Mouse (Mus musculus): ENCODE data around the gene Lrrc57. TPM values are rescaled to one million over a fixed set of nuclear protein-coding genes. Genes with fewer than 3 reads are reported as not detected.
A peak's percentile ranks its signal among the peaks of the same experiment; 100 is the strongest.

The Lrrc57 gene
- polyA plus RNA-seq, 1 experiment from 2014 or later = 30.8 TPM

- H3K36me3 ChIP-seq (replicated peaks) = 0 out of 2 replicates have a peak, but pooled peaks cover 2% of the 10 kb centered on the region
- H3K4me1 ChIP-seq = peaks cover 7% of the 10 kb centered on the region; the same call in 1 of the 2 replicates
- no peak overlapping the region for H3K4me2 ChIP-seq
- no peak for ATAC-seq (ENCODE audit: low FRiP score)
- no peaks in the 10 kb centered on the region for H3K27me3 ChIP-seq
- H3K9ac ChIP-seq = no peak overlapping the region
- WGBS = 91% methylated on average over 2 of the region's 2 CpGs
- no peaks in the 10 kb centered on the region for H3K9me3 ChIP-seq
- no peak overlapping the region for H3K4me3 ChIP-seq (replicated peaks)
- H3K27ac ChIP-seq = no peak overlapping the region
Measured at GRCm38 (mm10) chr2:120630655-120631054, 21.3 kb upstream of the Lrrc57 start.

- no peak for ATAC-seq (ENCODE audit: low FRiP score)
- WGBS = 89% methylated on average over 2 of the region's 2 CpGs
Measured at GRCm38 (mm10) chr2:120630246-120630645, 20.9 kb upstream of the Lrrc57 start.

GRCm38 (mm10) chr2:120628886-120629735 lies 19.8 kb upstream of the Lrrc57 start, which contains the start of gene Stard9:
Gene Stard9, plus strand, starts transcription at chr2:120629121.
- ATAC-seq (ENCODE audit: low FRiP score) = peak; percentile 100
- H3K27ac ChIP-seq = no peak within 1 kb of the TSS

More at GRCm38 (mm10) chr2:120630246-120630645, 20.9 kb upstream of the Lrrc57 start:
- Histone ChIP-seq H3K9me3 (no peaks in the 10 kb centered on the region), H3K27ac (no peak overlapping the region), H3K4me2 (no peak overlapping the region), H3K9ac (no peak overlapping the region), H3K36me3 (replicated peaks) (0 out of 2 replicates have a peak, but pooled peaks cover 2% of the 10 kb centered on the region), H3K4me1 (peaks cover 7% of the 10 kb centered on the region; the same call in 1 of the 2 replicates), H3K27me3 (no peaks in the 10 kb centered on the region), H3K4me3 (replicated peaks) (no peak overlapping the region)

GRCm38 (mm10) chr2:120628076-120628865 lies 19.0 kb upstream of the Lrrc57 start:
- whole genome bisulfite sequencing = 30% methylated on average over 10 of the region's 10 CpGs
- Histone ChIP-seq H3K36me3 (replicated peaks) (0 out of 2 replicates have a peak, but pooled peaks cover 2% of the 10 kb centered on the region), H3K4me3 (replicated peaks) (peak overlapping the region; percentile 50), H3K27ac (no peak overlapping the region), H3K4me2 (peak overlapping the region; percentile 57), H3K4me1 (peaks cover 7% of the 10 kb centered on the region; the same call in 1 of the 2 replicates), H3K9ac (no peak overlapping the region), H3K9me3 (no peaks in the 10 kb centered on the region), H3K27me3 (no peaks in the 10 kb centered on the region)
- ATAC-seq (ENCODE audit: low FRiP score) = peak; percentile 18

More at GRCm38 (mm10) chr2:120628886-120629735, 19.8 kb upstream of the Lrrc57 start, which contains the start of gene Stard9:
- Histone ChIP-seq H3K36me3 (replicated peaks) (0 out of 2 replicates have a peak, but pooled peaks cover 2% of the 10 kb centered on the region), H3K9ac (peak within 1 kb of the TSS; percentile 62), H3K27me3 (no peaks in the 10 kb centered on the region), H3K4me2 (peak within 1 kb of the TSS; percentile 57), H3K4me3 (replicated peaks) (peak within 1 kb of the TSS; percentile 50), H3K4me1 (peaks cover 7% of the 10 kb centered on the region; the same call in 1 of the 2 replicates), H3K9me3 (no peaks in the 10 kb centered on the region)
- 2% methylated on average over 36 of the region's 36 CpGs for WGBS

- Histone ChIP-seq H3K4me1 (no peaks in the 10 kb centered on the region), H3K4me2 (no peak overlapping the region), H3K27me3 (no peaks in the 10 kb centered on the region), H3K9me3 (no peaks in the 10 kb centered on the region), H3K4me3 (replicated peaks) (no peak overlapping the region), H3K36me3 (replicated peaks) (peaks cover 22% of the 10 kb centered on the region), H3K9ac (no peak overlapping the region), H3K27ac (no peak overlapping the region)
- ATAC-seq (ENCODE audit: low FRiP score) = no peak
Measured at GRCm38 (mm10) chr2:120622920-120623319, 13.6 kb upstream of the Lrrc57 start.

GRCm38 (mm10) chr2:120619538-120619937 lies 10.2 kb upstream of the Lrrc57 start:
- ATAC-seq (ENCODE audit: low FRiP score) = no peak
- H3K9me3 ChIP-seq = no peaks in the 10 kb centered on the region
- H3K4me3 ChIP-seq (replicated peaks) = no peak overlapping the region
- peaks cover 39% of the 10 kb centered on the region for H3K36me3 ChIP-seq (replicated peaks)
- no peaks in the 10 kb centered on the region for H3K27me3 ChIP-seq
- WGBS = 100% methylated on average over 1 of the region's 1 CpGs
- H3K27ac ChIP-seq = no peak overlapping the region
- H3K9ac ChIP-seq = no peak overlapping the region
- no peaks in the 10 kb centered on the region for H3K4me1 ChIP-seq
- no peak overlapping the region for H3K4me2 ChIP-seq

- 91% methylated on average over 5 of the region's 5 CpGs for WGBS
- H3K27me3 ChIP-seq = no peaks in the 10 kb centered on the region
- H3K4me1 ChIP-seq = no peaks in the 10 kb centered on the region
- no peak overlapping the region for H3K9ac ChIP-seq
- no peak for ATAC-seq (ENCODE audit: low FRiP score)
- no peak overlapping the region for H3K27ac ChIP-seq
- H3K4me3 ChIP-seq (replicated peaks) = no peak overlapping the region
- H3K36me3 ChIP-seq (replicated peaks) = peaks cover 51% of the 10 kb centered on the region
- H3K4me2 ChIP-seq = no peak overlapping the region
- no peaks in the 10 kb centered on the region for H3K9me3 ChIP-seq
Measured at GRCm38 (mm10) chr2:120616279-120617163, 7.2 kb upstream of the Lrrc57 start.

GRCm38 (mm10) chr2:120606021-120606690 lies 3.2 kb downstream of the Lrrc57 start:
- Histone ChIP-seq H3K36me3 (replicated peaks) (peaks cover 16% of the 10 kb centered on the region; the same call in 1 of the 2 replicates), H3K9ac (no peak overlapping the region), H3K27ac (no peak overlapping the region), H3K4me1 (peaks cover 20% of the 10 kb centered on the region), H3K4me3 (replicated peaks) (no peak overlapping the region), H3K27me3 (no peaks in the 10 kb centered on the region), H3K4me2 (no peak overlapping the region), H3K9me3 (no peaks in the 10 kb centered on the region)
- WGBS = 91% methylated on average over 6 of the region's 6 CpGs
- ATAC-seq (ENCODE audit: low FRiP score) = no peak

- ATAC-seq (ENCODE audit: low FRiP score) = no peak
- 95% methylated on average over 4 of the region's 4 CpGs for WGBS
- no peak overlapping the region for H3K4me3 ChIP-seq (replicated peaks)
- no peak overlapping the region for H3K9ac ChIP-seq
- H3K27ac ChIP-seq = no peak overlapping the region
- H3K36me3 ChIP-seq (replicated peaks) = peaks cover 54% of the 10 kb centered on the region
- H3K27me3 ChIP-seq = no peaks in the 10 kb centered on the region
- H3K4me1 ChIP-seq = no peaks in the 10 kb centered on the region
- no peaks in the 10 kb centered on the region for H3K9me3 ChIP-seq
- H3K4me2 ChIP-seq = no peak overlapping the region
Measured at GRCm38 (mm10) chr2:120599506-120599905, 9.8 kb downstream of the Lrrc57 start.

- Histone ChIP-seq H3K9me3 (no peaks in the 10 kb centered on the region), H3K27me3 (no peaks in the 10 kb centered on the region), H3K4me2 (no peak overlapping the region), H3K36me3 (replicated peaks) (peaks cover 55% of the 10 kb centered on the region), H3K9ac (no peak overlapping the region), H3K27ac (no peak overlapping the region), H3K4me1 (no peaks in the 10 kb centered on the region), H3K4me3 (replicated peaks) (no peak overlapping the region)
- no peak for ATAC-seq (ENCODE audit: low FRiP score)
- 96% methylated on average over 2 of the region's 2 CpGs for WGBS
Measured at GRCm38 (mm10) chr2:120597734-120598133, 11.6 kb downstream of the Lrrc57 start.

- Histone ChIP-seq H3K4me3 (replicated peaks) (no peak overlapping the region), H3K27me3 (no peaks in the 10 kb centered on the region), H3K4me1 (no peaks in the 10 kb centered on the region), H3K4me2 (no peak overlapping the region), H3K27ac (no peak overlapping the region), H3K9me3 (no peaks in the 10 kb centered on the region), H3K9ac (no peak overlapping the region), H3K36me3 (replicated peaks) (peaks cover 41% of the 10 kb centered on the region)
- 97% methylated on average over 1 of the region's 1 CpGs for WGBS
- ATAC-seq (ENCODE audit: low FRiP score) = no peak
Measured at GRCm38 (mm10) chr2:120592227-120592626, 17.1 kb downstream of the Lrrc57 start.
